Mouse (Mus musculus) urinary bladder, postnatal 10 days (tissue): ENCODE data around the gene Slc27a3.
"Not testable (repeated sequence)": the region's sequence is repeated elsewhere in the genome, so short reads cannot be mapped to it uniquely, and the experiment has no call there.

Source experiments
- DNase-seq: peaks from one replicate; pipeline ENCODE4 v3.0.0; 2022; ENCODE audit warnings: low spot score

Slc27a3 gene

DNA sequence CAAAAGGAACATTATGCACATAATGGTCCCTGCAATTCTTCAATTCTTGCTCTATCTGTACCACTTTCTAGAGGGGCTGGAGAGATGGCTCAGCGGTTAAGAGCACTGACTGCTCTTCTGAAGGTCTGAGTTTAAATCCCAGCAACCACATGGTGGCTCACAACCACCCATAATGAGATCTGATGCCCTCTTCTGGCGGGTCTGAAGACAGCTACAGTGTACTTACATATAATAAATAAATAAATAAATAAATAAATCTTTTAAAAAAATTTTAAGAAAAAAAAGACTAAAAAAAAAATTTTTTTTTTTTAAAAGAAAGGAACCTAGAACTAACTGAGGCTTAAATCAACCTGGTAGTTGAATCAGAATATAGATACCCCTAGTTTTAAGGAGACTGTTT lies 46.9 kb downstream of the Slc27a3 start:
- DNase-seq, result not testable (repeated sequence)

DNA sequence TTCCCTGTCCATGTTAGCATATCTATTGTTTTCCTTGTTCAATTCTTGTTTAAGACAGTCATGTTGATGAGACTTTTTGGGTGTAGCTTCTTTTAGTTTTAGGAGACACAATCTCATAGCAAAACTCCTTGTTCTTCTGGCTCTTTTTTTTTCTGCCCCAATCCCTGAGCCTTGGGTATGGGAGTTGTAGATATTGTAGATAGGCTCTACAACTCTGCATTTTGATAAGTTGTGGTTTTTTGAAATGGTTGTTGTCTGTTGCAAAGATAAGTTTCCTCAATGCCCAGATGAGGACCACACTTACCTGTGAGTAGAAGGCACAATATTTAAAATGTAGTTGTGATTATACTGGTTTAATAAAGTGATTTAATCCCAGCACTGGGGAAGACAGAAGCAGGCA lies 49.6 kb downstream of the Slc27a3 start:
- DNase-seq, result no peak

DNA sequence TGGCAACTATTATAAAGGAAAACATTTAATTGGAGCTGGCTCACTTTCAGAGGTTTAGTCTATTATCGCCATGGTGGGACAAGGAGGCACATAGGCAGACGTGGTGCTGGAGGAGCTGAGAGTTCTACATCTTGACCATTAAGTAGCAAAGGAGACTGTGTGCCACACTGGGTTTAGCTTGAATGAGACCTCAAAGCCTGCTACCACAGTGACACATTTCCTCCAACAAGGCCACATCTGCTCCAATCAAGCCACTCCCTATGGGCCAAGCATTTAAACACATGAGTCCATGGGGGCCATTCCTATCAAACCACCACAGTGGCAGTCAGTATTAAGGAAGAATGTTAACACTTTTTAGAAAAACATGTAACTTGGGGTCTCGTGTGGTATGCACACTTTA lies 51.5 kb downstream of the Slc27a3 start:
- DNase-seq, result no peak

DNA sequence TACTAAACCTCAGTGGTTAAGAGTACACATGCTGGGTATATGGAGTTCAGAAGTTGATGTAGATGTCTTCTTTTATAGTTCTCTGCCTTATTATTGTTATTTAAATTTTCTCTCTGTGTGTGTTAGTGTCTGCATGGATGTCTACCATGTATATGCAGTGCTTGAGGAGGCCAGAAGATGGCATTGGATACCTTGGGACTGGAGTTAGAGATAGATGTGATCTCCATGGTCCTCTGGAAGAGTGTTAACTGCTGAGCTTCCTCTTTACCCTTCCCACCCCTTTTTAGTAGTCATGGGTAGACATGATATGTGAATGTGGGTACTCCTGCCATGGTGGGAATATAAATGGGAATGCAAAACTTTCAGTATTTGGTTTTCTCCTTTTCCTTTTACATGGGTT lies 54.2 kb downstream of the Slc27a3 start:
- DNase-seq, result no peak
